Mouse (Mus musculus) skeletal muscle tissue, adult 2 months (tissue): ENCODE measurements around the gene Ssc5d.

Experiments used
- DNase-seq: peaks from one replicate; pipeline ENCODE4 v3.0.0-alpha.2; 2012; ENCODE audit warnings: low read depth, low spot score

Ssc5d gene

GRCm38 (mm10) chr7:4919971-4920370 lies 5.6 kb upstream of the Ssc5d start:
- no peak for DNase-seq

DNA sequence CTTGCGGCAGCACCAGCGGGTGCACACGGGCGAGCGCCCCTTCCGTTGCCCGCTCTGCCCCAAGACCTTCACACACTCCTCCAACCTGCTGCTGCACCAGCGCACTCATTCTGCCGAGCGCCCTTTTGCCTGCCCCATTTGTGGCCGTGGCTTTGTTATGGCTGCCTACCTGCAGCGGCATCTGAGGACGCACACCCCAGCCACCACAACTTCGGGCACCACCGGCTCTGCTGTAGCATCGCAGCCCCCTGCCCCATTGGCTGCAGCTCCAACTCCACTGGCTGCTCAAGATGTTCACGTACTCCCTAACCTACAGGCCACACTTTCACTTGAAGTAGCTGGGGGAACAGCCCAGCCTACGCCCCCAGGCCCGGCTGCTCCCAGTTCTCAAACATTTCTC lies 5.1 kb upstream of the Ssc5d start:
- DNase-seq, result no peak

DNA sequence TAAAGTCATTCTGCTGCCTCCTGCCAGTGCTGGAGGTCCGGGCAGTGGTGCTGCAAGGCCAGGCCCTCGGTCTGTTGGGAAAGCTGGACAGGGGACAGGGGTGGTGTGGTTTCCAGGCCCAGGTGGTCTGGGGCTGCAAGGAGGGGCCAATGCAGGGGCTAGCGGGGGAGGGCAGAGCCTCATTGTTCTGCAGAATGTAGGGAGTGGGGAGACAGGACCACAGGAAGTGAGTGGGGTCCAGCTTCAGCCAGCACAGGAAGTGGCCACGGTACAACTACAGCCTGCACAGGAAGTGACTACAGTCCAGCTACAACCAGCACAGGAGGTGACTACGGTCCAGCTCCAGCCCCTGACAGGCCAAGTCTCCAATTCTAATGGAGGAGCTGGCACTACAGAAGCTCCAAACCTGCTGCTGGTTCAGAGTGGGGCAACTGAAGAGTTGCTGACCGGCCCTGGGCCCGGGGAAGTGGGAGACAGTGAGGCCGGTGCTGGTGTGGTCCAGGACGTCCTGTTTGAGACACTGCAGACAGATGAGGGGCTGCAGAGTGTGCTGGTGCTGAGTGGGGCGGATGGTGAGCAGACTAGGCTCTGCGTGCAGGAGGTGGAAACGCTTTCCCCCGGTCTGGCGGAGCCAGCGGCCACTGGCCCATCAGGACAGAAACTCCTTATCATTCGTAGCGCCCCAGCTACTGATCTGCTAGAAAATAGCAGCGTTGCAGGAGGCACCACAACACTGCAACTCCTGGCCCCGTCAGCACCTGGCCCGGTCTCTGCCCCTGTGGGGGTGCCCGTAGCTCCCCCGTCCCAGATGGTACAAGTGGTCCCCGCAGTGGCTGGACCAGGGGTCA lies 4.4 kb upstream of the Ssc5d start:
- no peak for DNase-seq

GRCm38 (mm10) chr7:4921824-4922482 lies 3.6 kb upstream of the Ssc5d start, which contains the start of gene Nat14:
Nat14 (plus strand) TSS chr7:4922028.
- no peak for DNase-seq

GRCm38 (mm10) chr7:4922508-4922907 lies 3.1 kb upstream of the Ssc5d start:
- no peak for DNase-seq

- no peak for DNase-seq
Measured at GRCm38 (mm10) chr7:4922931-4923565, 2.5 kb upstream of the Ssc5d start.

- no peak for DNase-seq
Measured at GRCm38 (mm10) chr7:4923586-4924364, 1.8 kb upstream of the Ssc5d start.

GRCm38 (mm10) chr7:4924483-4924882 lies 1.1 kb upstream of the Ssc5d start:
- DNase-seq, result no peak

DNA sequence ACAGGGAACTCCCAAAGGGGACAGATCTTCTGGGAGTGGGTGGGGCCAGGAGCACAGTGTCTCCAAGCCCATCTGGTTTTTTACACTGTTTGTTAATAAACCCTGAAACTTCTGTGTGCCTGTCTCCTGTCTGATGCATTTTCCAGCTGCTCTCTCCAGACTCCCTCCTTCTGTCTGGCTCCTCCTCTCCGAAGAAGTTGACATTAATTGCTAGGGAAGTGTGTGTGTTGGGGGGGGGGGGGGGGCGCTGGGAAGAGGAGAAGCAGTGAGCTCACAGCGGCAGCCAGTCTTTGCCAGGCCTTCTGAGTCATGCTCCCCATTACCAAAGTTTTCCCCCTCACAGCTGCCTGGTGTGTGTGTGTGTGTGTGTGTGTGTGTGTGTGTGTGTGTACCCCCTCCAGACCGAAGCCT lies 689 bp upstream of the Ssc5d start:
- DNase-seq, result peak; percentile 84

DNA sequence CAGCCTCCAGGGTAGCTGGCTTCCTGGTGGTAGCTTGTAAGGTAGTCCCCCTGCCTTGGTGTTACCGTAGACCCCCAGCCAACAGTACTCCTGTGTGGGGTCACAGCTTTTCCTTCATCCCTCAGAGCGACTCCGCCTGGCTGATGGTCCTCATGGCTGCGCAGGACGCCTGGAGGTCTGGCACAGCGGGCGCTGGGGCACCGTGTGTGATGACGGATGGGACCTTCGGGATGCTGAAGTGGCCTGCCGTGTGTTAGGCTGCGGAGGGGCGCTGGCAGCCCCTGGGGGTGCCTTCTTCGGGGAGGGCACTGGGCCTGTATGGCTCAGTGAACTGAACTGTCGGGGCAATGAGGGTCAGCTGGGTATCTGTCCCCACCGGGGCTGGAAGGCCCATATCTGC lies 1.3 kb downstream of the Ssc5d start:
- DNase-seq, result no peak

DNA sequence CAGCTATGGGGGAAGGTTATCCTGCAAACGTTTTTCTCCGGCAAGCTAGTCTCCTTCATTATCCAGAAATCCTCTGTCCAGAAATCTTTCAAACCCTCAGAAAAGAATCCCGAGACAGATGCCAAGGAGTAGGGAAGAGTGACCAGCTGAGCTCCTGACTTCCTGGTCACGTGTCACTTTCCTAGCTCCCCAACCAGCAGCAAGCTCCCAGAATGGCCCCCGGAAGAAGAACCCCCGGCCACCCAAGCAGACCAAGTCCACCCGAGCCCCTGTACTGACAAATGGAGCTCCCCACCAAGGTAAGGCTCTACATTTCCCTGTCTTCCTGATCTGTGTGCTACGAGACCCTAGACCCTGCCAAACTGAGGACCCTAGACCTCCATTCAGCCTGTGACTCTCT lies 2.1 kb downstream of the Ssc5d start:
- no peak for DNase-seq

DNA sequence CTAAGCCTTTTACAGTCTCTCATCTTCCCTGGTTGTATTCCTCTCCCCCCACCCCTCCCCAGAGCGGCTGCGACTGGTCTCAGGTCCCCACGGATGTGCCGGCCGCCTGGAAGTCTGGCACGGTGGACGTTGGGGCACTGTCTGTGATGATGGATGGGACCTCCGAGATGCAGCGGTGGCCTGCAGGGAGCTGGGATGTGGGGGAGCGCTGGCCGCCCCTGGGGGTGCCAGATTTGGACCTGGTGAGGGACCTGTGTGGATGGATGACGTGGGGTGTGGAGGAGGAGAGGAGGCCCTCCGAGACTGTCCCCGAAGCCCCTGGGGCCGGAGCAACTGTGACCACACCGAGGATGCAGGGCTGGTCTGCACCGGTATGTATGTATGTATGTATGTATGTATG lies 2.7 kb downstream of the Ssc5d start:
- no peak for DNase-seq

DNA sequence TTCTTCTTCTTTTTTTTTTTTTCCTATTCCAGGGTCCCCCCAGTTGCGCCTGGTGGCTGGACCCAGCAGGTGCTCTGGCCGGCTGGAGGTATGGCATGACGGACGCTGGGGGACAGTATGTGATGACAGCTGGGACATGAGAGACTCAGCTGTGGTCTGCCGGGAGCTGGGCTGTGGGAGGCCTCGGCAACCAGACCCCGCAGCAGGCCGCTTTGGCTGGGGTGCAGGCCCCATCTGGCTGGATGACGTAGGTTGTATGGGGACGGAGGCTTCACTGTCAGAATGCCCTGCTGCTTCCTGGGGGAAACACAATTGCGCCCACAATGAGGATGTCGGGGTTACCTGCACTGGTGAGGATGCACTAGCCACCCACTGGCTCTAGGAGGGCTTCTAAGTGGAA lies 7.5 kb downstream of the Ssc5d start:
- DNase-seq, result no peak

DNA sequence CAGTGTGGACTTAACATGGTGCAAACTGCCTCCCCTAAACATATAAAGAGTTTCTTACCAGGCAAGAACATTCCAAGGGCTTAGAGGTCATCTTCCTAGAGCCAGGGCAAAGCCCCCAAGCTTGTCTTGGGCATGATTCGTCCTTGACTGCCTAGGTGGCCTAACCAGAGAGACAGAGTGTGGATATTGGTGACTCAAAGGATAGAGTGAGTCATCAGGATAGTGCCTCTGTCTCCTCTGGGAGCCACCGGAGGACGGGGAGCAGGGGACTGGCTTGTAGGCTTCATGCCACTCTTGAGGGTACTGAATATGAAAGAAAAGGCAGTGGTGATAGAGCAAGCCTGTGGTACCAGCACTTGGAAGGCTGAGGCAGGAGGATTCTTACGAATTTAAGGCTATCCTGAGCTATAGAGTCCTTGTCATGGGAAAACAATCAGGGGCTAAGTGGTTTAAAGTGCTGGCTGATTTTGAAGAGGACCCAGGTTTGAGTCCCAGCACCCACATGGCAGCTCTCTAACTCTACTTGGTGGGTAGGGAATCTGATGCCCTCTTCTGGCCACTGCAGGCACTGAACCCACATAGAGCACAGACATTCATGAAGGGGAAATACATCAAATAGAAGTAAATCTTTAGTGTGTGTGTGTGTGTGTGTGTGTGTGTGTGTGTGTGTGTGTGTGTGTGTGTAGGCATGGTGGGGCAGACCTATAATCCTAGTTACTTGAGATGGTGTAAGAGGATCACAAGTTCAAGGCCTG lies 8.8 kb downstream of the Ssc5d start:
- DNase-seq, result no peak

- DNase-seq, result no peak
Measured at GRCm38 (mm10) chr7:4936832-4937231, 11.2 kb downstream of the Ssc5d start.

DNA sequence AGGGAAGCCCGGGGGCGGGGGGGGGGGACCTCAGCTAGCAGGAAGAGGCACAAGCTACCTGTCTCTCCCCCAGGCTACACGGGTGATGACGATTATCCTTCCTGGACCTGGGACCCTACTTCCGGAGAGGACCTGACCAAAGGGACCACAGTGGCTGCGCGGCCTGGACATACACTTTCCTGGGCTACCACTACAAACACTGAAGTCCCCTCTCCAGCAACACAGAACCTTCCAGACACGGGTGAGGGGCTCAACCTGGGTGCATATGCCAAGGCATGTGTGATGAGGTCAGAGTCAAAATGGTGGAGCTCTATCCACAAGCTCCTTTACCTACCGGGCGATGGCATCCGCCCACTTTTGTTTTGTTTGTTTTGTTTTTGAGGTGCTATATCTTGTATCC lies 11.8 kb downstream of the Ssc5d start:
- no peak for DNase-seq

- DNase-seq, result no peak
Measured at GRCm38 (mm10) chr7:4938456-4938855, 12.9 kb downstream of the Ssc5d start.

- peak; percentile 63 for DNase-seq
Measured at GRCm38 (mm10) chr7:4940068-4940479, 14.5 kb downstream of the Ssc5d start.

DNA sequence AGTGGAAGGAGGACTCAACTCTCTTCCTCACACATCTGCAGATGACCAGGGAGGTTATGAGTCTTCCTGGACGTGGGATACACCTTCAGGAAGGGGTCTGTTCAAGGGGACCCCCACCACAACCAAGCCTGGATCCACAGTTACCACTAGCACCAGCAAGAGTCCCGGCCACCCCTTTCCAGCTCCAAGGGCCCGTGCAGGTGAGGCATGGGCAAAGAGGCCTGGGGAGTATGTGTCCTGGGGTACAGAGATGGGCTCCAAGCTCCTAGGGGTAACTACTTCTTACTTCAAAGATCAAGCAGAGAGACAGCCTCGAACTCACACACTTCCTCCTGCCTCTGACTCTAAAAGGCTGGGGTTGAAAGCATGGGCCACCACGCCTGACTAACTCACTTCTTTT lies 17.1 kb downstream of the Ssc5d start:
- no peak for DNase-seq

GRCm38 (mm10) chr7:4943223-4943815 lies 17.7 kb downstream of the Ssc5d start:
- peak; percentile 96 for DNase-seq

DNA sequence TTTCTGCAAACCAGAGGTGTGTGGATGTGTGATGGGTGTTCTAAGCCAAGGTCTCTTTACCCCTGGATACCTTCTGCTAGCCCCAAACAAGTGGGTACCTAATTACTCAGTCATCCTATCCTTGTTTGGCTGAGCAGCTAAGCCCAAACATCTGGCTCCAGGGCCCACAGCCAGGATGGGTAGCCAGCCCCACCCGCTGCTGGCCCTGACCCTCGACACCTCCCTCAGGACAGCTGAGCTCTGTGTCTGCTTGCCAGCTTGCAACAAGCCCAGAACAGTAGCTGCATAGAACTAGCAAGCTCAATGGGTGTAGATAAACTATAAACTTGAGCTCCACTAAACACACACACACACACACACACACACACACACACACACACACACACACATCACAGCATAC lies 22.3 kb downstream of the Ssc5d start:
- DNase-seq, result peak; percentile 83
